In the genomic region with DNA sequence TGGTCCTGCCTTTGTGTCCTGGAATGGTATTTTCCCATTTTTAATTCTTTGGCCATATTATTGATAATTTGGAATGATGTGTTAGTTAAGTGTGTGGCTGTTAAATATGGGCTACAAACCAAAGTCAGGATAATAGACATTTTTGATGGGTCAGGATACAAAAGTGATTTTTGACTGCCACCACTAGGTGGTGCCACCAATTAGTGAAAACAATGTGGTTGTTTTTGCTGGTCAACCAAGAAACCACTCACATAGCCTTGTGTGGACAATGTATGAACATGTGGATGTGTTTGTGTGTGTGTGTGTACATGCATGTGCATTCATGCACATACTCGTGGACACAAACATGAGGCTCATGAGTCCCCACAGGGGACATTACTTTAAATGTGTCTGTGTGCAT, we compare ENCODE assay signal across 10 mouse cellular contexts. TPM values are rescaled to one million over a fixed set of nuclear protein-coding genes. Genes with fewer than 3 reads are reported as not detected.
DNase-seq lines count a peak whose midpoint lies in the region; ATAC-seq lines count a peak whose summit lies in the region.
"Had no signal": no experiment of that assay in that cellular context is flagged by ENCODE, and none has a peak within 500 bp of the region (broad histone marks: within the 10 kb centered on the region; RNA-seq: fewer than 3 reads in every experiment).

No protein-coding gene starts in this region.

- no peak overlapping the region for H3K4me3 ChIP-seq in limb, embryonic 11.5 days (ENCODE audit: low read depth, low read length)
- no peak overlapping the region for H3K4me3 ChIP-seq in limb, embryonic 10.5 days
- H3K4me3 ChIP-seq: midbrain, embryonic 12.5 days had no signal

- H3K9ac ChIP-seq in limb, embryonic 11.5 days (ENCODE audit: low read length), result no peak overlapping the region
- H3K9ac ChIP-seq: midbrain, embryonic 12.5 days had no signal

- no peaks in the 10 kb centered on the region for H3K4me1 ChIP-seq in limb, embryonic 11.5 days (ENCODE audit: control insufficient read depth, insufficient read depth, low read length)
- peaks cover 14% of the 10 kb centered on the region for H3K4me1 ChIP-seq in limb, embryonic 10.5 days

- WGBS in limb, embryonic 11.5 days, result 28% methylated on average over 1 of the region's 1 CpGs
- WGBS in limb, embryonic 10.5 days, result 33% methylated on average over 1 of the region's 1 CpGs

- H3K4me2 ChIP-seq in limb, embryonic 11.5 days (ENCODE audit: low read depth, severe bottlenecking), result no peak overlapping the region
- H3K4me2 ChIP-seq: midbrain, embryonic 12.5 days had no signal

- H3K36me3 ChIP-seq in limb, embryonic 11.5 days (ENCODE audit: control insufficient read depth, insufficient read depth, low read length), result no peaks in the 10 kb centered on the region
- H3K36me3 ChIP-seq in limb, embryonic 10.5 days, result no peaks in the 10 kb centered on the region
- H3K36me3 ChIP-seq: midbrain, embryonic 12.5 days had no signal

- H3K27me3 ChIP-seq in limb, embryonic 11.5 days (ENCODE audit: control insufficient read depth, insufficient read depth, low read length), result no peaks in the 10 kb centered on the region
- no peaks in the 10 kb centered on the region for H3K27me3 ChIP-seq in limb, embryonic 10.5 days (ENCODE audit: low read depth, poor library complexity, severe bottlenecking)
- H3K27me3 ChIP-seq: midbrain, embryonic 12.5 days had no signal

- H3K27ac ChIP-seq in limb, embryonic 11.5 days (replicated peaks; ENCODE audit: low read depth, low read length), result no peak overlapping the region
- H3K27ac ChIP-seq in limb, embryonic 10.5 days, result no peak overlapping the region
- H3K27ac ChIP-seq: midbrain, embryonic 12.5 days had no signal

- DNase-seq in cerebellum, adult 8-10 months, result peak; percentile 20
- DNase-seq in cerebellum, adult 11 months, result no peak
- DNase-seq in limb, embryonic 11.5 days (ENCODE audit: low spot score), result peak; percentile 57
- no peak for DNase-seq in limb, embryonic 10.5 days (ENCODE audit: low spot score)
- DNase-seq in NIH3T3 (ENCODE audit: low read depth), result peak; percentile 83
- peak; percentile 43 for DNase-seq in induced T-regulatory cell, adult 2 months (ENCODE audit: low read depth)
- no peak for DNase-seq in ovary, postnatal 14 days (ENCODE audit: low spot score)

- no peak for ATAC-seq in limb, embryonic 11.5 days (ENCODE audit: insufficient number of reproducible peaks, low FRiP score, low TSS enrichment, low read depth)
- ATAC-seq in inflammation-experienced regulatory T-cells, adult 6 months, result no peak

- H3K9me3 ChIP-seq in limb, embryonic 11.5 days (ENCODE audit: control insufficient read depth, low read length), result no peaks in the 10 kb centered on the region
- H3K9me3 ChIP-seq in limb, embryonic 10.5 days (replicated peaks), result no peaks in the 10 kb centered on the region
- H3K9me3 ChIP-seq: midbrain, embryonic 12.5 days had no signal

RNA-seq across cellular contexts. Expression of a gene that starts 2.2 kb away (rescaled TPM):
- 0.29 TPM in 1 of 2 replicates, not detected in the other for polyA plus RNA-seq in limb, embryonic 11.5 days (2014; fragmentation: Nextera tagmentation; extraction: Ambion mirVana)
- 0.35 and 0.40 TPM in 2 replicates for polyA plus RNA-seq in limb, embryonic 10.5 days (2016; fragmentation: Nextera tagmentation; extraction: Ambion mirVana)
- not detected for polyA plus RNA-seq in inflammation-experienced regulatory T-cells, adult 6 months (2017; shearing (Covaris generic))

RNA-seq across cellular contexts. Expression of a gene that starts 5.1 kb away (rescaled TPM):
- 0.20 and 0.27 TPM in 2 replicates for polyA plus RNA-seq in limb, embryonic 11.5 days (2014; fragmentation: Nextera tagmentation; extraction: Ambion mirVana)
- 0.05 and 0.10 TPM in 2 replicates for polyA plus RNA-seq in limb, embryonic 10.5 days (2016; fragmentation: Nextera tagmentation; extraction: Ambion mirVana)
- under 1 TPM in 1 of 3 experiments, not detected in 2; 0.23 TPM for polyA plus RNA-seq in inflammation-experienced regulatory T-cells, adult 6 months (2017; shearing (Covaris generic))
- polyA plus RNA-seq: midbrain, embryonic 12.5 days had no signal

RNA-seq across cellular contexts. Expression of a gene that starts 14.7 kb away (rescaled TPM):
- polyA plus RNA-seq in limb, embryonic 11.5 days (2014; fragmentation: Nextera tagmentation; extraction: Ambion mirVana), result not detected in 2 replicates
- polyA plus RNA-seq in limb, embryonic 10.5 days (2016; fragmentation: Nextera tagmentation; extraction: Ambion mirVana), result not detected in 2 replicates
- not detected for polyA plus RNA-seq in inflammation-experienced regulatory T-cells, adult 6 months (2017; shearing (Covaris generic))
- polyA plus RNA-seq: heart, embryonic 14.5 days; midbrain, embryonic 12.5 days had no signal

RNA-seq across cellular contexts. Expression of a gene that starts 24.2 kb away (rescaled TPM):
- not detected in 2 replicates for polyA plus RNA-seq in limb, embryonic 11.5 days (2014; fragmentation: Nextera tagmentation; extraction: Ambion mirVana)
- polyA plus RNA-seq in limb, embryonic 10.5 days (2016; fragmentation: Nextera tagmentation; extraction: Ambion mirVana), result not detected in 2 replicates
- not detected for polyA plus RNA-seq in inflammation-experienced regulatory T-cells, adult 6 months (2017; shearing (Covaris generic))
- polyA plus RNA-seq: heart, embryonic 14.5 days; midbrain, embryonic 12.5 days had no signal

RNA-seq across cellular contexts. Expression of a gene that starts 46.0 kb away (rescaled TPM):
- not detected in 2 replicates for polyA plus RNA-seq in limb, embryonic 11.5 days (2014; fragmentation: Nextera tagmentation; extraction: Ambion mirVana)
- polyA plus RNA-seq in limb, embryonic 10.5 days (2016; fragmentation: Nextera tagmentation; extraction: Ambion mirVana), result not detected in 2 replicates
- not detected for polyA plus RNA-seq in inflammation-experienced regulatory T-cells, adult 6 months (2017; shearing (Covaris generic))
- polyA plus RNA-seq: heart, embryonic 14.5 days; midbrain, embryonic 12.5 days had no signal

Comparison
In these comparisons a context has a peak if more than half of its experiments do, and no peak if none do; other contexts are left out.
1. DNase-seq: peak in cerebellum, adult 8-10 months (single experiment), limb, embryonic 11.5 days (single experiment), NIH3T3 (single experiment) and induced T-regulatory cell, adult 2 months (single experiment); none in cerebellum, adult 11 months (single experiment), limb, embryonic 10.5 days (single experiment) and ovary, postnatal 14 days (single experiment).